Mouse (Mus musculus): Measurements from ENCODE around the gene 9130023H24Rik. TPM values are rescaled to one million over a fixed set of nuclear protein-coding genes. Genes with fewer than 3 reads are reported as not detected.
A peak's percentile ranks its signal among the peaks of the same experiment; 100 is the strongest.

9130023H24Rik gene
- polyA plus RNA-seq (2015; fragmentation: Nextera tagmentation; extraction: Ambion mirVana), result 6.2 and 6.5 TPM in 2 replicates

DNA sequence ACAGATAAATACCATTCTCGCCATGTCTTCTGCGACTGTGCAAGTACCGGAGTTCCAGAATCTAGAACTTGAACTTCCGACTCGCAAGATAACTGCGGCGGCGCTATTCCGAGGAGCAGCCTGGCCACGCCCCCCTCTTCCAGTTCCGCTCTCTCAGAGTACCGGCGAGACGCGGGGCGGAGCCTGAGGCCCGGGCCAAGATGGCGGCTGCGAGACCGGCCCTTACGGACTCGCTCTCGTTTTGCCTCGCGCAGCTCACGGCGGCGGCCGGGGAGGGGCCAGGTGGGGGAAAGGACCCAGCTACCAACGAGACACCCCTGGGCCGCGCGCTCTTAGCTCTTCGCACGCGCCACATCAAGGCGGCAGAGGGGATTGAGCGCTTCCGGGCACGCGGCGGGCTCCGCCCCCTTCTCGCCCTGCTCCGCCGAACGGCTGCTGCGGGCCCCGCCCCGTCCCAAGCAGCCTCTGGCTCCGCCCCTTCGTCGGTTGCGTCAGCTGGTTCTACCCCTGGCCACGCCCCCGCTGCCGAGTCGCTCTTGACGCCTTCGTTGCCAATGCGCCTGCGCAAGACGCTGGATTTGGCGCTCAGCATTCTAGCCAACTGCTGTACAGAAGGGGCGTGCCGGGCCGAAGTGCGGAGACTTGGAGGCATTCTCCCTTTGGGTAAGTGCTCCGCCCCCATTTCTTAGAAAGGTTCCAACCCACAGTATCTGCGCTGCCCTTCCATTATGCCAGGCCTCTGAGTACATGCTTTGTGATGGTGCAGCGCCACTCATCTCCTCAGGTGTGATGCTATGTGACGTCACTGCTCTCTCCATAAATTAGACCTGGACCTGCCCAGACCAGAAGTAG is at the start of gene 9130023H24Rik:
Gene 9130023H24Rik, minus strand, starts transcription at position 105 of the 852 bp plus-strand sequence.
- ATAC-seq (peak; percentile 88), DNase-seq (ENCODE audit: low spot score) (peak; percentile 100)
- Histone ChIP-seq H3K27ac (ENCODE audit: low read length) (peak within 1 kb of the TSS; percentile 99), H3K9me3 (ENCODE audit: low read length) (no peaks in the 10 kb centered on the region), H3K4me1 (ENCODE audit: insufficient read depth, low read depth, low read length) (peaks cover 3% of the 10 kb centered on the region; the same call in 1 of the 2 replicates), H3K4me3 (ENCODE audit: low read depth, low read length) (peak within 1 kb of the TSS; percentile 82), H3K9ac (replicated peaks; ENCODE audit: low read depth) (peak within 1 kb of the TSS; percentile 76), H3K27me3 (replicated peaks; ENCODE audit: insufficient read depth, low read length) (no peaks in the 10 kb centered on the region), H3K4me2 (replicated peaks; ENCODE audit: low read depth, low read length) (peak within 1 kb of the TSS; percentile 74), H3K36me3 (ENCODE audit: insufficient read depth, low read length) (peaks cover 4% of the 10 kb centered on the region; the same call in 1 of the 2 replicates)
- TF ChIP-seq EP300 (IDR thresholded peaks at IDR 0.05) (no peak), CTCF (IDR thresholded peaks at IDR 0.05) (peak; percentile 49)
- 1% methylated on average over 66 of the region's 72 CpGs for WGBS

DNA sequence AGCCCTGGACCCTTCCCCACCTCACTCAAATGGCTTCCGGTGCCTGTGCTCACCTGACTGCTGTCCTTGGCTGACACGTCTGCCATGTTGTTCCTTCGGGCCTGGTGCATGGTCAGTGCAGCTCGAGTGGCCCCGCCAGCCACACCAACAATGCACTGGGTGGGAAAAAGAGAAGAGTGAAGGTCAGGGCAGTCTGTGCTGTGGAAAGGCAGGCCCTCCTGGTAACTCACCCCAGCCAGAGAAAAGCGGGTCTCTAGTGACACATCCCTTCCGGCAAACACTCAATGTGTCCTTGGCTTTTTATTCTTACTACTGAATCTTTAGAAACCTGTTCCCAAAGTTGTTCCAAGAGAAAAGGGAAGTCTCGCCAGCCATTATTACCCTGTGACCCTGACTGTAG is 47.2 kb upstream of the 9130023H24Rik start:
- ATAC-seq (no peak), DNase-seq (ENCODE audit: low spot score) (no peak)
- WGBS, result 89% methylated on average over 8 of the region's 8 CpGs
- H3K4me1 ChIP-seq (ENCODE audit: insufficient read depth, low read depth, low read length), result no peaks in the 10 kb centered on the region
- no peak overlapping the region for H3K4me2 ChIP-seq (replicated peaks; ENCODE audit: low read depth, low read length)
- H3K27ac ChIP-seq (ENCODE audit: low read length), result no peak overlapping the region
- H3K36me3 ChIP-seq (ENCODE audit: insufficient read depth, low read length), result peaks cover 3% of the 10 kb centered on the region; the same call in 1 of the 2 replicates
- H3K27me3 ChIP-seq (replicated peaks; ENCODE audit: insufficient read depth, low read length), result no peaks in the 10 kb centered on the region
- TF ChIP-seq EP300 (IDR thresholded peaks at IDR 0.05) (no peak), CTCF (IDR thresholded peaks at IDR 0.05) (no peak)
- no peak overlapping the region for H3K9ac ChIP-seq (replicated peaks; ENCODE audit: low read depth)
- H3K4me3 ChIP-seq (ENCODE audit: low read depth, low read length), result no peak overlapping the region
- no peaks in the 10 kb centered on the region for H3K9me3 ChIP-seq (ENCODE audit: low read length)

DNA sequence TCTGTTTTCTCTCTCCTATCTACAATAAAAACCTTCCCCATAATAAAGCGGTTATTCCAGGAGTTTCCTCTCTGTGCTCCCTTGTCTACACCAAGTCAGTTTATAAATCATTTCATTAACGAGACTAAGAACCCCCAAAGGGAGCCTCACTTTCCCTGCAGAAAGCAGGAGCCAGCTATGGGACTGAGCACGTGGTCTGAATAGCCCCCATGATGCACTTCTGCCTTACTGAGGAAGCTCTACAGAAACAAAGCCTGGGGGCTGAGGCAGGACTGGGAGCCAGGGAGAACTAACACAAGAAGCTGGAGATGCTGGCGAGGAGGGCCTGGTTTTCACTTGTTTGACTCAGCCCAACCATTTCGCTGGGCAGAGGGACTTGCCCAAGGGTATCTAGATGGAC is 46.2 kb upstream of the 9130023H24Rik start:
- Histone ChIP-seq H3K4me2 (replicated peaks; ENCODE audit: low read depth, low read length) (no peak overlapping the region), H3K4me1 (ENCODE audit: insufficient read depth, low read depth, low read length) (no peaks in the 10 kb centered on the region), H3K4me3 (ENCODE audit: low read depth, low read length) (no peak overlapping the region), H3K9ac (replicated peaks; ENCODE audit: low read depth) (no peak overlapping the region), H3K27me3 (replicated peaks; ENCODE audit: insufficient read depth, low read length) (no peaks in the 10 kb centered on the region), H3K27ac (ENCODE audit: low read length) (no peak overlapping the region), H3K36me3 (ENCODE audit: insufficient read depth, low read length) (peaks cover 8% of the 10 kb centered on the region; the same call in 1 of the 2 replicates), H3K9me3 (ENCODE audit: low read length) (no peaks in the 10 kb centered on the region)
- ATAC-seq, result no peak
- no peak for DNase-seq (ENCODE audit: low spot score)
- WGBS, result 57% methylated on average over 5 of the region's 5 CpGs
- TF ChIP-seq CTCF (IDR thresholded peaks at IDR 0.05) (no peak), EP300 (IDR thresholded peaks at IDR 0.05) (no peak)

DNA sequence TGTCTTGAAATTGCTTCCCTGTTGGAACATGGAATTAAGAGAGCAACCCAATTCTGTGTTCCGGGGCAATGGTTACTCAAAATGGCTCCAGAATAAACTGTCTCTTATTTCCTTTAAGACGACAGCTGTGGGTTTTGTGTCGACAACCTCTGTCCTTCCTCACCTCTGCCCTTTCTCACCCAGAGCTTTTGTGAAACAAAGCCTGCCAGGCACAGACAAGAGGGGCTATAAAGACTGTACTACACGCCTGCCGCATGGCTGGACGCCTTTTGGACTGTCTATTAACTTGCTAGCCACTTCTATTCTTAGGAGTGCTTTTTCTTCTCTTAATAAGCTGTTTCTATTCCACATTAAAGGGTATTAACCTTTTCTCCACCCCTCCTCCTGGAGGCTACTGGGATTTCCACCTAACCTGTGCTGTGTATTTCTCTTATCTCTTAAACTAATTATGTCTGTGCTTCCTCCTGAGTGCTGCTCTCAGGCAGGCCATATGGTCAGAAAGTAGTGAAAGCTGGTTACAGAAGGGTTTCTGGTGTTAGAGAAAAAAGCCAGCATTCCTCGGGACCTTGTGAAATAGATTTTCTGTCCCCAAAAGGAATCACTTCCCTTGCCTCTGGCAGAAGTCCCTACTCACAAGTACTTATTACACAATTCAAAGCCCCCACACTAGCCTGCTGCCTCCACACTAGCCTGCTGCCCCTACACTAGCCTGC is 44.9 kb upstream of the 9130023H24Rik start:
- TF ChIP-seq CTCF (IDR thresholded peaks at IDR 0.05), result no peak; the same call in 1 of the 2 replicates
- 0 out of 2 replicates have a peak, but pooled peaks have one; percentile 15 for TF ChIP-seq EP300 (IDR thresholded peaks at IDR 0.05)
- peaks cover 3% of the 10 kb centered on the region; the same call in 1 of the 2 replicates for H3K4me1 ChIP-seq (ENCODE audit: insufficient read depth, low read depth, low read length)
- 0 out of 2 replicates have a peak overlapping the region, but pooled peaks have one; percentile 6 for H3K9ac ChIP-seq (replicated peaks; ENCODE audit: low read depth)
- H3K4me2 ChIP-seq (replicated peaks; ENCODE audit: low read depth, low read length), result no peak overlapping the region
- H3K27me3 ChIP-seq (replicated peaks; ENCODE audit: insufficient read depth, low read length), result no peaks in the 10 kb centered on the region
- peak; percentile 93 for DNase-seq (ENCODE audit: low spot score)
- no peaks in the 10 kb centered on the region for H3K9me3 ChIP-seq (ENCODE audit: low read length)
- H3K36me3 ChIP-seq (ENCODE audit: insufficient read depth, low read length), result peaks cover 13% of the 10 kb centered on the region; the same call in 1 of the 2 replicates
- 39% methylated on average over 7 of the region's 7 CpGs for WGBS
- peak; percentile 74 for ATAC-seq
- H3K27ac ChIP-seq (ENCODE audit: low read length), result peak overlapping the region; percentile 60
- no peak overlapping the region for H3K4me3 ChIP-seq (ENCODE audit: low read depth, low read length)

DNA sequence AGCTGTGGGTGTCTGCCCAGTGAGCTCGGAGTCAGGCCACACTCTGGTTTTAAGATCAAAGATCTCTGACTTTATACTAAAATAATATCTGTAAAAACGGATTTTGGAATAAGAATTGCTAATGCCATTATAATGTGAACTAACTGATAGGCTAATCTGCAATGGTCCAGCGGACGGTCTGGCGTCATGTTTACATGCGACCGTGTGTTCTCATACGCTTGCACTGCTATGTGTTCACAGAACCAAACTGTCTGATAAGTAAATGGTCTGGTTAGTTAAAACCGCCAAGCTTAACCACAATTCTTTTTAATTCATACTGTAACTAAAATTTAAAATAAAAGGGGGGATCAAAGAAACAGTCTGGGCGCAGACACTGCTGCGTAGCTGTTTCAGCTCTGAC is 43.9 kb upstream of the 9130023H24Rik start:
- peaks cover 15% of the 10 kb centered on the region; the same call in 1 of the 2 replicates for H3K36me3 ChIP-seq (ENCODE audit: insufficient read depth, low read length)
- H3K9ac ChIP-seq (replicated peaks; ENCODE audit: low read depth), result no peak overlapping the region
- no peak overlapping the region for H3K4me2 ChIP-seq (replicated peaks; ENCODE audit: low read depth, low read length)
- no peak for DNase-seq (ENCODE audit: low spot score)
- TF ChIP-seq CTCF (IDR thresholded peaks at IDR 0.05) (no peak), EP300 (IDR thresholded peaks at IDR 0.05) (no peak)
- WGBS, result 86% methylated on average over 11 of the region's 11 CpGs
- peaks cover 3% of the 10 kb centered on the region; the same call in 1 of the 2 replicates for H3K4me1 ChIP-seq (ENCODE audit: insufficient read depth, low read depth, low read length)
- ATAC-seq, result no peak
- no peaks in the 10 kb centered on the region for H3K27me3 ChIP-seq (replicated peaks; ENCODE audit: insufficient read depth, low read length)
- no peak overlapping the region for H3K27ac ChIP-seq (ENCODE audit: low read length)
- H3K4me3 ChIP-seq (ENCODE audit: low read depth, low read length), result no peak overlapping the region
- no peaks in the 10 kb centered on the region for H3K9me3 ChIP-seq (ENCODE audit: low read length)

DNA sequence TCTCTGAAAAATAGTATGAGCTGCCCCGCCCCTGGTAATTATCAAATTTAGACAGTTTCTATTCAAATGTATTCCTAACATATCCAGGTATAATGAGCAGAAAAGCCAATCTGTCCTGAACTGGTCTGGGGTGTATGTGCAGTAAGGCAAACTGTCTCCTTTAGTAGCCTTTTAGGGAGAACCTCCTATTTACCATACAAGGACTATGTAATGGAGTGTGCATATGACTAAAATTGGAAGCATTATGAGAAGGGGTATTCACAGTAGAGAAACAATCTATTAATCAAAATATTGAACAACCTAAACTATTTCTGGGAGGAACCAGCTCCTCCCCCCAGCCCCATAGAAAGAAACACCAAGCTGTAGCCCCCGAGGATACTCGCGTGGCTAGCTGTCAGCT is 41.9 kb upstream of the 9130023H24Rik start:
- no peak for ATAC-seq
- TF ChIP-seq CTCF (IDR thresholded peaks at IDR 0.05), result no peak
- no peak for TF ChIP-seq EP300 (IDR thresholded peaks at IDR 0.05)
- no peak for DNase-seq (ENCODE audit: low spot score)
- Histone ChIP-seq H3K27ac (ENCODE audit: low read length) (no peak overlapping the region), H3K36me3 (ENCODE audit: insufficient read depth, low read length) (peaks cover 24% of the 10 kb centered on the region; the same call in 1 of the 2 replicates), H3K27me3 (replicated peaks; ENCODE audit: insufficient read depth, low read length) (no peaks in the 10 kb centered on the region), H3K9me3 (ENCODE audit: low read length) (no peaks in the 10 kb centered on the region), H3K4me1 (ENCODE audit: insufficient read depth, low read depth, low read length) (peaks cover 3% of the 10 kb centered on the region; the same call in 1 of the 2 replicates), H3K4me3 (ENCODE audit: low read depth, low read length) (no peak overlapping the region), H3K4me2 (replicated peaks; ENCODE audit: low read depth, low read length) (no peak overlapping the region), H3K9ac (replicated peaks; ENCODE audit: low read depth) (no peak overlapping the region)
- WGBS, result 95% methylated on average over 4 of the region's 4 CpGs
